Mouse (Mus musculus): ENCODE results near the gene Top2a. TPM values are rescaled to one million over a fixed set of nuclear protein-coding genes. Genes with fewer than 3 reads are reported as not detected.

Gene Top2a
- total and polyA plus RNA-seq, 3 experiments = 385 to 444 (median 400) TPM

DNA sequence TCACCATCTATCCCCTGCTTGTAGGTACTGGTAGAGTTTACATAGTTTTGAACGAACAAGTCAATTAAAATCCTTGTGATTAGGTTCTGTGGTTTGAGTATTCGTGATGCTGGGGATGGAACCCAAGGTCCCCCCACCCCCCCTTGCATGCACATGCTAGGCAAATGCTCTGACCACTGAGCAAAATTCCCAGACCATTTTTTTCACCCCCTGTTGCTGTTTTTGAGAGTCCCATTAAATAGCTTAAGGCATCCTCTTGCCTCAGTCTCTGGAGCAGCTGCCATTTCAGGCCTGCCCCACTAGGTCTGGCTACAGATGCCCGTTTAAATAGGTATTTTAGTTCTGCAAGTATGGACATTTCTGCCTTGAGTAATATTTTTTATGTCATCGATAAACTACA lies 895 bp downstream of the Top2a start:
- dilution Hi-C loops (cut with MboI; ENCODE audit: extremely low pct_ligation_motif_present, extremely low pct_unique_long_range_greater_than_20kb, low sequenced_read_pairs) (no loop called here), in situ Hi-C loops (cut with MboI; ENCODE audit: low pct_ligation_motif_present, low pct_unique_long_range_greater_than_20kb, low sequenced_read_pairs) (loop anchor here (5.0 kb wide), 1 partner anchor 106 kb away; no protein-coding TSS in a partner anchor)
- H3K27ac ChIP-seq (ENCODE audit: insufficient read depth, low read depth) = peak overlapping the region; percentile 33; the same call in 1 of the 2 replicates
- peaks cover 27 to 44% of the 10 kb centered on the region in 2 experiments for H3K36me3 ChIP-seq (replicated peaks in 1 of 2; ENCODE audit: control insufficient read depth in 1 of 2, insufficient read depth in 1 of 2, low read length in 1 of 2)
- H3K27me3 ChIP-seq (replicated peaks) = no peaks in the 10 kb centered on the region
- no peaks in the 10 kb centered on the region for H3K9me3 ChIP-seq (replicated peaks; ENCODE audit: low read length)
- DNase-seq (ENCODE audit: extremely low read depth) = peak; percentile 41
- peak overlapping the region; percentile 71 to 98 (median 75) for H3K4me3 ChIP-seq (replicated peaks in 1 of 3; ENCODE audit: low read depth in 2 of 3, low read length in 2 of 3, poor library complexity in 1 of 3)
- TF ChIP-seq ZNF384 (IDR thresholded peaks at IDR 0.05; ENCODE audit: low read depth, low read length) (peak; percentile 52), EP300 (IDR thresholded peaks at IDR 0.05; ENCODE audit: low read length) (no peak), BHLHE40 (IDR thresholded peaks at IDR 0.05; ENCODE audit: low read depth, low read length) (peak; percentile 56; the same call in 1 of the 2 replicates)
- peaks cover 4 to 44% of the 10 kb centered on the region in 2 experiments for H3K4me1 ChIP-seq (ENCODE audit: control insufficient read depth in 1 of 2, insufficient read depth in 2 of 2)
- peak overlapping the region; percentile 86 for H3K9ac ChIP-seq (ENCODE audit: insufficient read depth, low read depth)
- peak overlapping the region; percentile 66 for H3K4me2 ChIP-seq (ENCODE audit: insufficient read depth, low read depth, poor library complexity, severe bottlenecking)
- peaks cover 59% of the 10 kb centered on the region for H3K79me2 ChIP-seq (replicated peaks; ENCODE audit: control insufficient read depth, extremely low read depth, insufficient read depth, poor library complexity, severe bottlenecking)

DNA sequence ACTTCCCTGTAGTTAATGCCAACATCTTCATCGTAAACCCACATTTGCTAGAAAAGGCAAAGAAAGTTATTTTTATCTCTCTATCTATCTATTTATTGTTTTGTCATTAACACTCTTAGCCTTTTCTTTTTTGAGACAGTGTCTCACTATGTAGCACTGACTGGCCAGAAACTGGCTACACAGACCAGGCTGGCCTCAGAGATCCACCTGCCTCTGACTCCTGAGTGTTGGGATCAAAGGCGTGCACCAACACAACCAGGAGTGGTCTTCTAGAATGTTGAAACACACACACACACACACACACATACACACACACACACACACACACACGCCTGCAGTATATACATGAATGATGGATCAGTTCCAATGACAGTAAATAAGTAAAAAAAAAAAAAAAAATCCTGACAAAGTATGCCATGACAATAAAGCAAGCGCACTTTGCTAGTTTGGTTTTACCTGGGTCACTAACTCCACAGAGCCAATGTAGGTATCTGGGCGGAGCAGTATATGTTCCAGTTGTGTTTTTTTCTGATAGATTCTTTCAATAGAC lies 1.5 kb downstream of the Top2a start:
- H3K27me3 ChIP-seq (replicated peaks) = no peaks in the 10 kb centered on the region
- dilution Hi-C loops (cut with MboI; ENCODE audit: extremely low pct_ligation_motif_present, extremely low pct_unique_long_range_greater_than_20kb, low sequenced_read_pairs) (no loop called here), in situ Hi-C loops (cut with MboI; ENCODE audit: low pct_ligation_motif_present, low pct_unique_long_range_greater_than_20kb, low sequenced_read_pairs) (loop anchor here (5.0 kb wide), 1 partner anchor 105 kb away; no protein-coding TSS in a partner anchor)
- H3K4me3 ChIP-seq (replicated peaks in 1 of 3; ENCODE audit: low read depth in 2 of 3, low read length in 2 of 3, poor library complexity in 1 of 3) = peak overlapping the region; percentile 71 to 98 (median 75)
- DNase-seq (ENCODE audit: extremely low read depth) = no peak
- peak overlapping the region; percentile 97 for H3K4me2 ChIP-seq (ENCODE audit: insufficient read depth, low read depth, poor library complexity, severe bottlenecking)
- H3K79me2 ChIP-seq (replicated peaks; ENCODE audit: control insufficient read depth, extremely low read depth, insufficient read depth, poor library complexity, severe bottlenecking) = peaks cover 64% of the 10 kb centered on the region
- peaks cover 33 to 50% of the 10 kb centered on the region in 2 experiments for H3K36me3 ChIP-seq (replicated peaks in 1 of 2; ENCODE audit: control insufficient read depth in 1 of 2, insufficient read depth in 1 of 2, low read length in 1 of 2)
- peaks cover 4 to 49% of the 10 kb centered on the region in 2 experiments for H3K4me1 ChIP-seq (ENCODE audit: control insufficient read depth in 1 of 2, insufficient read depth in 2 of 2)
- H3K27ac ChIP-seq (ENCODE audit: insufficient read depth, low read depth) = no peak overlapping the region
- H3K9ac ChIP-seq (ENCODE audit: insufficient read depth, low read depth) = peak overlapping the region; percentile 86
- TF ChIP-seq MXI1 (IDR thresholded peaks at IDR 0.05; ENCODE audit: low read depth, low read length) (peak; percentile 80), POLR2AphosphoS2 (IDR thresholded peaks at IDR 0.05; ENCODE audit: low read depth, low read length) (peak; percentile 79), ZNF384 (IDR thresholded peaks at IDR 0.05; ENCODE audit: low read depth, low read length) (no peak), SIN3A (IDR thresholded peaks at IDR 0.05; ENCODE audit: low read length) (peak; percentile 55; the same call in 1 of the 2 replicates), CHD1 (IDR thresholded peaks at IDR 0.05; ENCODE audit: low read depth, low read length) (peak; percentile 68)
- H3K9me3 ChIP-seq (replicated peaks; ENCODE audit: low read length) = no peaks in the 10 kb centered on the region

DNA sequence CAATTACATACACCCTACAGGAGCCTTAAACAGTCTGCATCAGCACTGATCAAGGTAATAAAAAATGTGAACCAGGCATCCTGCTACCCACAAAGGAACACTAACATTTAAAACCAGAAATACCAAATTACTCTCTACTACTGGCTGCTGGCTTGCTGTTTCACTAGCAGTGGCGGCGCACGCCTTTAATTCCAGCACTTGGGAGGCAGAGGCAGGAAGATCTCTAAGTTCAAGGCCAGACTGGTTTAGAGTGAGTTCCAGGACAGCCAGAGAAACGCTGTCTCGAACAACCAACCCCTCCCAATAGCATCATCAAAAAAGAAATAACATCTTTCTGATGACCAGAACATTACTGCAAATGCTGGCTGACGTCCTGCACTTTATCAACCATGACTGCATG lies 4.1 kb downstream of the Top2a start:
- Histone ChIP-seq H3K4me1 (ENCODE audit: control insufficient read depth in 1 of 2, insufficient read depth in 2 of 2) (peaks cover 4 to 42% of the 10 kb centered on the region in 2 experiments), H3K36me3 (replicated peaks in 1 of 2; ENCODE audit: control insufficient read depth in 1 of 2, insufficient read depth in 1 of 2, low read length in 1 of 2) (peaks cover 51 to 75% of the 10 kb centered on the region in 2 experiments), H3K4me3 (replicated peaks in 1 of 3; ENCODE audit: low read depth in 2 of 3, low read length in 2 of 3, poor library complexity in 1 of 3) (no peak overlapping the region), H3K79me2 (replicated peaks; ENCODE audit: control insufficient read depth, extremely low read depth, insufficient read depth, poor library complexity, severe bottlenecking) (peaks cover 72% of the 10 kb centered on the region), H3K4me2 (ENCODE audit: insufficient read depth, low read depth, poor library complexity, severe bottlenecking) (no peak overlapping the region), H3K9me3 (replicated peaks; ENCODE audit: low read length) (no peaks in the 10 kb centered on the region), H3K9ac (ENCODE audit: insufficient read depth, low read depth) (no peak overlapping the region), H3K27ac (ENCODE audit: insufficient read depth, low read depth) (no peak overlapping the region), H3K27me3 (replicated peaks) (no peaks in the 10 kb centered on the region)
- DNase-seq (ENCODE audit: extremely low read depth) = no peak
- in situ Hi-C loops (cut with MboI; ENCODE audit: low pct_ligation_motif_present, low pct_unique_long_range_greater_than_20kb, low sequenced_read_pairs) = loop anchor here (5.0 kb wide), 1 partner anchor 103 kb away; no protein-coding TSS in a partner anchor
- dilution Hi-C loops (cut with MboI; ENCODE audit: extremely low pct_ligation_motif_present, extremely low pct_unique_long_range_greater_than_20kb, low sequenced_read_pairs) = no loop called here
- TF ChIP-seq JUN (IDR thresholded peaks at IDR 0.05; ENCODE audit: insufficient read depth, low read depth, low read length) (no peak), MAFK (IDR thresholded peaks at IDR 0.05; ENCODE audit: insufficient replicate concordance, low read length) (no peak), HCFC1 (IDR thresholded peaks at IDR 0.05; ENCODE audit: low read depth, low read length) (no peak), ZMIZ1 (IDR thresholded peaks at IDR 0.05; ENCODE audit: low read depth, low read length) (no peak), MEF2A (IDR thresholded peaks at IDR 0.05; ENCODE audit: borderline replicate concordance, low read depth, low read length) (no peak), MXI1 (IDR thresholded peaks at IDR 0.05; ENCODE audit: low read depth, low read length) (no peak), NELFE (IDR thresholded peaks at IDR 0.05; ENCODE audit: low read depth, low read length) (no peak), UBTF (IDR thresholded peaks at IDR 0.05; ENCODE audit: low read depth, low read length) (no peak), ZC3H11A (IDR thresholded peaks at IDR 0.05; ENCODE audit: low read depth, low read length) (no peak), ZKSCAN1 (IDR thresholded peaks at IDR 0.05; ENCODE audit: borderline replicate concordance, low read depth, low read length) (no peak)

Measured in CH12.LX (cell line).